Mouse (Mus musculus) limb, embryonic 10.5 days (tissue): ENCODE measurements around the gene Defb23. TPM values are rescaled to one million over a fixed set of nuclear protein-coding genes. Genes with fewer than 3 reads are reported as not detected.

Experiments used
- DNase-seq: peaks from one replicate; pipeline ENCODE4 v3.0.0-alpha.2; 2017; ENCODE audit warnings: low spot score
- H3K27ac ChIP-seq: fragments of 300-500 bp; sonication (generic); 2 replicates; pipeline ENCODE4 v1.5.1; 2016; ENCODE audit warnings: mild to moderate bottlenecking
- H3K27me3 ChIP-seq: fragments of 300-500 bp; sonication (generic); 2 replicates; pipeline ENCODE4 v1.6.1; 2016; ENCODE audit warnings: low read depth, mild to moderate bottlenecking; ENCODE audit not compliant: poor library complexity, severe bottlenecking
- H3K36me3 ChIP-seq: fragments of 300-500 bp; sonication (generic); 2 replicates; pipeline ENCODE4 v1.6.1; 2016; ENCODE audit warnings: mild to moderate bottlenecking, moderate library complexity
- H3K4me1 ChIP-seq: fragments of 300-500 bp; sonication (generic); 2 replicates; pipeline ENCODE4 v1.6.1; 2016
- H3K4me3 ChIP-seq: fragments of 300-500 bp; sonication (generic); 2 replicates; pipeline ENCODE4 v1.5.1; 2016; ENCODE audit warnings: mild to moderate bottlenecking, moderate library complexity
- H3K9me3 ChIP-seq: fragments of 300-500 bp; sonication (generic); replicated peaks from 2 replicates; pipeline ENCODE4 v1.6.1; 2016; ENCODE audit warnings: mild to moderate bottlenecking
- WGBS: fragments of 180-500 bp; shearing (Covaris S2); methylation state at CpG from one replicate; pipeline ENCODE4 v1.1.7; 2016; 5-methylcytosine and 5-hydroxymethylcytosine counted together
- polyA plus RNA-seq: library from polyadenylated mRNA; unstranded; fragments of >200 nt; fragmentation: Nextera tagmentation; extraction: Ambion mirVana; gene quantifications from 2 replicates; pipeline ENCODE4 v1.2.1, GENCODE M21; 2016

Defb23 gene
- not detected in 2 replicates for polyA plus RNA-seq

- Histone ChIP-seq H3K4me1 (no peaks in the 10 kb centered on the region), H3K36me3 (no peaks in the 10 kb centered on the region), H3K9me3 (no peaks in the 10 kb centered on the region), H3K27me3 (peaks cover 5% of the 10 kb centered on the region; the same call in 1 of the 2 replicates), H3K27ac (no peak within 1 kb of the TSS), H3K4me3 (no peak within 1 kb of the TSS)
- no peak for DNase-seq
- WGBS, result 86% methylated on average over 3 of the region's 3 CpGs
Measured at GRCm38 (mm10) chr2:152464570-152465150, at the start of gene Defb23. Defb23 (minus strand) TSS chr2:152464620.

GRCm38 (mm10) chr2:152511592-152511991 is 47.2 kb upstream of the Defb23 start, which contains the start of gene Defb26:
Defb26 (minus strand) TSS chr2:152511692.
- no peaks in the 10 kb centered on the region for H3K9me3 ChIP-seq
- 85% methylated on average over 1 of the region's 1 CpGs for WGBS
- no peaks in the 10 kb centered on the region for H3K27me3 ChIP-seq
- no peak within 1 kb of the TSS for H3K4me3 ChIP-seq
- DNase-seq, result no peak
- no peak within 1 kb of the TSS for H3K27ac ChIP-seq
- no peaks in the 10 kb centered on the region for H3K36me3 ChIP-seq
- H3K4me1 ChIP-seq, result no peaks in the 10 kb centered on the region

- H3K9me3 ChIP-seq, result no peaks in the 10 kb centered on the region
- no peak overlapping the region for H3K4me3 ChIP-seq
- no peak overlapping the region for H3K27ac ChIP-seq
- H3K36me3 ChIP-seq, result no peaks in the 10 kb centered on the region
- H3K27me3 ChIP-seq, result no peaks in the 10 kb centered on the region
- WGBS, result 88% methylated on average over 2 of the region's 2 CpGs
- H3K4me1 ChIP-seq, result no peaks in the 10 kb centered on the region
- no peak for DNase-seq
Measured at GRCm38 (mm10) chr2:152503950-152504349, 39.5 kb upstream of the Defb23 start.

GRCm38 (mm10) chr2:152500863-152501229 is 36.4 kb upstream of the Defb23 start:
- H3K4me1 ChIP-seq, result no peaks in the 10 kb centered on the region
- no peaks in the 10 kb centered on the region for H3K27me3 ChIP-seq
- H3K4me3 ChIP-seq, result no peak overlapping the region
- no peak for DNase-seq
- WGBS, result 85% methylated on average over 6 of the region's 6 CpGs
- H3K27ac ChIP-seq, result no peak overlapping the region
- H3K9me3 ChIP-seq, result no peaks in the 10 kb centered on the region
- no peaks in the 10 kb centered on the region for H3K36me3 ChIP-seq

- Histone ChIP-seq H3K36me3 (no peaks in the 10 kb centered on the region), H3K27me3 (no peaks in the 10 kb centered on the region), H3K27ac (no peak overlapping the region), H3K4me3 (no peak overlapping the region), H3K4me1 (no peaks in the 10 kb centered on the region), H3K9me3 (no peaks in the 10 kb centered on the region)
- 83% methylated on average over 7 of the region's 7 CpGs for WGBS
- no peak for DNase-seq
Measured at GRCm38 (mm10) chr2:152500204-152500862, 35.9 kb upstream of the Defb23 start.

GRCm38 (mm10) chr2:152498020-152498419 is 33.6 kb upstream of the Defb23 start:
- Histone ChIP-seq H3K4me1 (no peaks in the 10 kb centered on the region), H3K36me3 (no peaks in the 10 kb centered on the region), H3K27ac (no peak overlapping the region), H3K4me3 (no peak overlapping the region), H3K9me3 (no peaks in the 10 kb centered on the region), H3K27me3 (no peaks in the 10 kb centered on the region)
- no peak for DNase-seq
- WGBS, result 80% methylated on average over 6 of the region's 6 CpGs

- Histone ChIP-seq H3K27me3 (no peaks in the 10 kb centered on the region), H3K27ac (no peak overlapping the region), H3K36me3 (no peaks in the 10 kb centered on the region), H3K4me3 (no peak overlapping the region), H3K4me1 (no peaks in the 10 kb centered on the region), H3K9me3 (no peaks in the 10 kb centered on the region)
- no peak for DNase-seq
- WGBS, result 77% methylated on average over 6 of the region's 6 CpGs
Measured at GRCm38 (mm10) chr2:152493151-152493550, 28.7 kb upstream of the Defb23 start.

GRCm38 (mm10) chr2:152490038-152490437 is 25.6 kb upstream of the Defb23 start, which contains the start of gene Defb22:
Defb22 (minus strand) TSS chr2:152490138.
- H3K27me3 ChIP-seq, result no peaks in the 10 kb centered on the region
- no peak within 1 kb of the TSS for H3K27ac ChIP-seq
- peaks cover 7% of the 10 kb centered on the region; the same call in 1 of the 2 replicates for H3K4me1 ChIP-seq
- DNase-seq, result no peak
- no peaks in the 10 kb centered on the region for H3K36me3 ChIP-seq
- no peaks in the 10 kb centered on the region for H3K9me3 ChIP-seq
- H3K4me3 ChIP-seq, result no peak within 1 kb of the TSS

GRCm38 (mm10) chr2:152487024-152487423 is 22.6 kb upstream of the Defb23 start:
- H3K27me3 ChIP-seq, result no peaks in the 10 kb centered on the region
- no peak for DNase-seq
- no peaks in the 10 kb centered on the region for H3K9me3 ChIP-seq
- WGBS, result 70% methylated on average over 2 of the region's 2 CpGs
- H3K27ac ChIP-seq, result no peak overlapping the region
- peaks cover 7% of the 10 kb centered on the region; the same call in 1 of the 2 replicates for H3K4me1 ChIP-seq
- H3K36me3 ChIP-seq, result no peaks in the 10 kb centered on the region
- H3K4me3 ChIP-seq, result no peak overlapping the region

GRCm38 (mm10) chr2:152481726-152482125 is 17.3 kb upstream of the Defb23 start:
- no peaks in the 10 kb centered on the region for H3K27me3 ChIP-seq
- no peaks in the 10 kb centered on the region for H3K9me3 ChIP-seq
- no peak overlapping the region for H3K4me3 ChIP-seq
- no peaks in the 10 kb centered on the region for H3K36me3 ChIP-seq
- H3K27ac ChIP-seq, result no peak overlapping the region
- WGBS, result 87% methylated on average over 7 of the region's 7 CpGs
- no peak for DNase-seq
- H3K4me1 ChIP-seq, result peaks cover 7% of the 10 kb centered on the region; the same call in 1 of the 2 replicates

- WGBS, result 85% methylated on average over 3 of the region's 3 CpGs
- no peak for DNase-seq
- H3K27ac ChIP-seq, result no peak overlapping the region
- no peaks in the 10 kb centered on the region for H3K9me3 ChIP-seq
- no peaks in the 10 kb centered on the region for H3K27me3 ChIP-seq
- peaks cover 7% of the 10 kb centered on the region; the same call in 1 of the 2 replicates for H3K4me1 ChIP-seq
- H3K4me3 ChIP-seq, result no peak overlapping the region
- H3K36me3 ChIP-seq, result no peaks in the 10 kb centered on the region
Measured at GRCm38 (mm10) chr2:152480881-152481280, 16.5 kb upstream of the Defb23 start.

- no peaks in the 10 kb centered on the region for H3K27me3 ChIP-seq
- no peak for DNase-seq
- H3K4me3 ChIP-seq, result no peak within 1 kb of the TSS
- H3K9me3 ChIP-seq, result no peaks in the 10 kb centered on the region
- no peaks in the 10 kb centered on the region for H3K4me1 ChIP-seq
- H3K27ac ChIP-seq, result no peak within 1 kb of the TSS
- H3K36me3 ChIP-seq, result no peaks in the 10 kb centered on the region
- 60% methylated on average over 2 of the region's 2 CpGs for WGBS
Measured at GRCm38 (mm10) chr2:152476763-152477162, 12.3 kb upstream of the Defb23 start, which contains the start of gene Defb20. Defb20 (plus strand) TSS chr2:152477063.

GRCm38 (mm10) chr2:152472434-152472833 is 8.0 kb upstream of the Defb23 start:
- 39% methylated on average over 3 of the region's 3 CpGs for WGBS
- Histone ChIP-seq H3K4me1 (no peaks in the 10 kb centered on the region), H3K27me3 (no peaks in the 10 kb centered on the region), H3K27ac (no peak overlapping the region), H3K9me3 (no peaks in the 10 kb centered on the region), H3K4me3 (no peak overlapping the region), H3K36me3 (no peaks in the 10 kb centered on the region)
- DNase-seq, result no peak
